Mouse (Mus musculus): ENCODE data around the gene Pafah1b1. TPM values are rescaled to one million over a fixed set of nuclear protein-coding genes. Genes with fewer than 3 reads are reported as not detected.

Gene Pafah1b1
- polyA plus RNA-seq, 1 experiment from 2014 or later: 29.4 TPM

DNA sequence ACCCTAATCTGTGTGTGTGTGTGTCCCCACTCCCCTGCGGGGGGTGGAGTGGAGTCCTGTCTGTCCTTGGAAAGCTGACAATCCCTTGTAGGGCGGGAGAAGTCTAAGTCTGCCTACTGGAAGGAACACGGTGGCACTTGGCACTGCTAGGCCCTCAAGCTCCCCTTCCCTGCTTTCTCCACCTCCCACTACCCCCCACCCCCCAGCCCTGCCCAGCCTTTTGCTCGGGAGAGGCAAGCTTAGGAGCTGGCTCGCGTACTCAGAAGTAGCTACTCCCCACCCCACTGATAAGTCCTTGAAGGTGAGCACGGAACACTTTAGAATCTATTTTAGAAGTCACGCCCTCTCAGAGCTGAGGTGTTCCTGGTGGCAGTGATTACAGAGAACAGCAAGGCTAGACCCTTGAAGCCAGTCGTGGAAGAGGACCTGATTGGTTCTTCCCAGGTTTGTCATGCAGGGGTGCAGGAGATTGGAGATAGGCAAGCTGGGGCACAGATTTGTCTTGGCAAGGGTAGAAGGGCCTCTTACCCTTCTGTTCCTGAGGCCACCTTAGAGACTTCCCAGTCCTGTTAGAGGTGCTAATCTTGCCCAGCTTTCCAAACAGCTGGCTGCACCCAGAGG is 85.6 kb downstream of the Pafah1b1 start:
- Histone ChIP-seq H3K27me3 (peaks cover 77% of the 10 kb centered on the region), H3K4me3 (replicated peaks) (peak overlapping the region; percentile 64), H3K9me3 (replicated peaks) (no peaks in the 10 kb centered on the region), H3K9ac (peak overlapping the region; percentile 43; the same call in 1 of the 2 replicates), H3K4me1 (replicated peaks) (peaks cover 22% of the 10 kb centered on the region), H3K4me2 (peak overlapping the region; percentile 73), H3K27ac (replicated peaks) (no peak overlapping the region), H3K36me3 (replicated peaks) (peaks cover 48% of the 10 kb centered on the region)
- WGBS (ENCODE audit: insufficient replicate concordance): 21% methylated on average over 9 of the region's 9 CpGs
- ATAC-seq (ENCODE audit: insufficient read depth): no peak

DNA sequence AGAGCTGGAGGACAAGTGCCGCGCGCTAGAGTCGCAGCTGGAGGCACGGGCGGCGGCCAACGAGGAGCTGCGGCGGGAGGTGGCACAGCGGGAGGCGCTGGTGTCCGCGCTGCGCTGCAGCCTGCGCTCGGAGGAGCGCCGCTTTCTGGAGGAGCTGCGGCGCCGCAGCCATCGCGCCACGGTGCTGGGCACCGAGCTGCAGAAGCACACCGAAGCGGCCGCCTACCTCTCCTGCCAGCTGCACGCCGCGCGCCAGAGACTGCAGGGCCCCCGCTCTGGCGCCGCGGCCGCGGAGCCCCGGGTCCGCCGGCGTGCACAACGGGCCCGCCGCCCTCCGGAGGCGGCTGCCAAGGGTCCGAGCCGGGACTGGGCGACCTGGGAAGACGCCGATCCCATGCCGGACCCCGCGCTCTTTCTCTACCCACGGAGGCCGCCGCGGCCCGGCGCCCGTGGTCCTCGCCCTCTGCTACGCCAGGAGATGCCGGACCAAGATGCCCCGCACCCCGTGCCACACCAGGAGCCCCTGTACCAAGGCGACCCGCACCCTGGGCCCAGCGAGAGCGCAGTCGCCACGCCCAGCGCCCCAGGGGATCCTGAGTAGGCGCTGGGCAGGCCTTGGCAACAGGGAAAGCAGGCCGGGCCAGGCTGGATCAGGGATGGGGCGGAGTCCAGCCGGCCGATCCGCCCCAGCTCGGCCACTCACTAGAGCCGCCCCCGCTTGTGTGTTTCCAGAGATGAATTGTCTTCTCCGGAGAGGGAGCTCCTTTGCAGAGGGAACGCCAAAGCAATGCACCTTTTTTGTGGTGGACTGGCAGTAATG is 86.3 kb downstream of the Pafah1b1 start:
- Histone ChIP-seq H3K9me3 (replicated peaks) (no peaks in the 10 kb centered on the region), H3K9ac (peak overlapping the region; percentile 43; the same call in 1 of the 2 replicates), H3K4me1 (replicated peaks) (peaks cover 22% of the 10 kb centered on the region), H3K4me3 (replicated peaks) (peak overlapping the region; percentile 64), H3K36me3 (replicated peaks) (peaks cover 55% of the 10 kb centered on the region), H3K27me3 (peaks cover 77% of the 10 kb centered on the region), H3K27ac (replicated peaks) (peak overlapping the region; percentile 51), H3K4me2 (peak overlapping the region; percentile 73)
- peak; percentile 73 for ATAC-seq (ENCODE audit: insufficient read depth)
- under 1% methylated on average over 86 of the region's 86 CpGs for WGBS (ENCODE audit: insufficient replicate concordance)

DNA sequence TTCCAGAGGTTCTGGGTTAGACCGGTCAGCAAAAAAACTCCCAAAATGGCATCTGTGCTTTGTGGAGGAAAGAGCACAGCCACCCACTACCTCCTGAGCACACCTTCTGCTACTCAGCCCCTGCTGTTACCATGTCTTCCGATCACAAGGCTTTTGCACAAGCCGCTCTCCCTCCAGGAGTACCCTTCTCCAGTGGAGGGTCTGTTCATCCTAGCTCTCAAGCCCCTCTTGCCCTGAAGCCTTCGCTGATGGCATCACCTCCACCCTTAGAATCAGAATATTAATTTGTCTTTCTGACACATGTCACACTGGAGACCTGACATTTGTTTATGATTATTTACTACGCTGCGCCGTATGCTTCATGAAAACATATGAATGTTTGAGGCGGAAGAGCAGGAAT is 87.0 kb downstream of the Pafah1b1 start:
- H3K4me3 ChIP-seq (replicated peaks): peak overlapping the region; percentile 64
- H3K9me3 ChIP-seq (replicated peaks): no peaks in the 10 kb centered on the region
- 33% methylated on average over 8 of the region's 8 CpGs for WGBS (ENCODE audit: insufficient replicate concordance)
- peak overlapping the region; percentile 73 for H3K4me2 ChIP-seq
- H3K36me3 ChIP-seq (replicated peaks): peaks cover 62% of the 10 kb centered on the region
- H3K27me3 ChIP-seq: peaks cover 77% of the 10 kb centered on the region
- no peak overlapping the region for H3K27ac ChIP-seq (replicated peaks)
- peak overlapping the region; percentile 43; the same call in 1 of the 2 replicates for H3K9ac ChIP-seq
- peaks cover 28% of the 10 kb centered on the region for H3K4me1 ChIP-seq (replicated peaks)
- no peak for ATAC-seq (ENCODE audit: insufficient read depth)

DNA sequence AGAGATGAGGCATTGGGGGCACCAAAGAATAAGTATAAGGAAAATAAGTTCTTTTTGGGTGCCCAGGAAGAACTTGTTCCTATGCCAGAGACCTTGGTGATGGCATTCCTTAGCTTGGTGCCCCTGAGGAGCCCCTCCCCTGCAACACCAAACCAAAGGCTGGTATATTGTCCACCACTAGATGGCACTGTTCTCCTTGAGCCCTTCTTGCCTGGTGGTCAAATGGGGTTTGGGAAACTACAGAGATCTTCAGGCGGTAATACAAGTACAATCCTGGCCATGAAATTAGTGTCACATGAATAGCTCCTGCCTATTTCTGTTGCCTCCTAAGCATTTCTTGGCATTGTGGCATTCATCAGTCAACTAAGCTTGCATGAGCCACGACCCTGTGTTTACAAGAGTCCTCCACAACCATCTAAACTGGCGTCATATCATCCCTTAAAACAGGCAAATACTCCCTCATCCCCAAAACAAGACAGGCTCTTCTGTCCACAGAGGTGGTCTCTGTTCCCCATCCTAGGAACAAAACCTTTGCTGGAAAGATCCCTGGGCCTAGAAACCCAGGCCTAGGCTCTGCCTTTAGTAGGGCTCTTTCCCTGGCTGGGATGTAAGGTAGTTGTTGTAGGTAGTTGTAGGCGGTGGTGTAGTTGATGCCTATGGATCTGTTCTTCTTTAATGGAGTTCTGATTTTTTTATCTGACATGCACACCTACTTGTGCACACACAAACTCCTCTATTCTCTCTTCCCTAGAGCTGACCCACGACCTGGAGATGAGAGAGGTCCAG is 89.8 kb downstream of the Pafah1b1 start:
- Histone ChIP-seq H3K27ac (replicated peaks) (no peak overlapping the region), H3K27me3 (peaks cover 50% of the 10 kb centered on the region), H3K4me1 (replicated peaks) (peaks cover 28% of the 10 kb centered on the region), H3K4me3 (replicated peaks) (no peak overlapping the region), H3K36me3 (replicated peaks) (peaks cover 88% of the 10 kb centered on the region), H3K9me3 (replicated peaks) (no peaks in the 10 kb centered on the region), H3K9ac (no peak overlapping the region), H3K4me2 (no peak overlapping the region)
- 54% methylated on average over 5 of the region's 5 CpGs for WGBS (ENCODE audit: insufficient replicate concordance)
- no peak for ATAC-seq (ENCODE audit: insufficient read depth)

DNA sequence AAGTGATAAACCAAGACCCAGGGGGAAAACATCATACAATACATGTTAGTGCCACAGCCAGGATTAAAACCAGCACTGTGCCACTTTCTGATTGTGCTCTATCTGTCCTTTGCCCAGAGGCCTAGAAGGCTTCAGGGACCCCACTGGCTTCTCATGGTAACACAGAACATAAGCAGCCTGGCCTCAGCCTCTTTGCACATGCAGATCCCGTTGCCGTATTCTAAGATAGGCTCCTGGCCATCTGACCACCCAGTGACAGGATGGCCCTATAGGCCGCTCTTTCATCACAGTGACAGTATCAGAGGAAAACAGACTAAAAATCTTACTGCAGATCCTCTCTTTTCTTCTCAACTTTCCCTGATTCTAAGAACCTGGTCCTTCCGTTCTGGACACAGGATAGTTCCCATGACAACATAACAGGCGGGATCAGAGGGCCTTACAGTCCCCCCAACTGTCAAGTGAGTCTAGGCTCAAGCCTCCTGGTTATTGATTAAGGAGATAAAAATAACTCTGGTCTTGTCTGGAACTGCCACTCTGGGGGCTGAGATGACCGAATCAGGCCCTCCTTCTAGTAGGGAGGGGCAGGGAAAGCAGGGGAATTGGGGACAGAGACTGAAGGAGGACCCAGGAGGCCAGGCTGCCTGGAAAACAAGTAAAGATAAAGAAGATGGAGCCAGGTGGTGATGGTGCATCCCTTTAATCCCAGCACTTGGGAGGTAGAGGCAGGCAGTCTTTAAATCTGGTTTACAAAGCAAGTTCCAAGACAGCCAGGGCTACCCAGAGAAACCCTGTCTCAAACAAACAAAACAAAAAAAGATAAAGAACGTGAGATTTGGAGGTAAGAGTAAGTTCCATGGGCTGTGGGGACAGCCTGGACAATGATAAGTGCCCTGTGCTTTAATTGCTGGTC is 92.3 kb downstream of the Pafah1b1 start:
- Histone ChIP-seq H3K27ac (replicated peaks) (no peak overlapping the region), H3K9ac (no peak overlapping the region), H3K36me3 (replicated peaks) (peaks cover 88% of the 10 kb centered on the region), H3K4me2 (no peak overlapping the region), H3K4me3 (replicated peaks) (no peak overlapping the region), H3K27me3 (peaks cover 24% of the 10 kb centered on the region), H3K4me1 (replicated peaks) (peaks cover 7% of the 10 kb centered on the region), H3K9me3 (replicated peaks) (no peaks in the 10 kb centered on the region)
- WGBS (ENCODE audit: insufficient replicate concordance): 58% methylated on average over 7 of the region's 7 CpGs
- no peak for ATAC-seq (ENCODE audit: insufficient read depth)

DNA sequence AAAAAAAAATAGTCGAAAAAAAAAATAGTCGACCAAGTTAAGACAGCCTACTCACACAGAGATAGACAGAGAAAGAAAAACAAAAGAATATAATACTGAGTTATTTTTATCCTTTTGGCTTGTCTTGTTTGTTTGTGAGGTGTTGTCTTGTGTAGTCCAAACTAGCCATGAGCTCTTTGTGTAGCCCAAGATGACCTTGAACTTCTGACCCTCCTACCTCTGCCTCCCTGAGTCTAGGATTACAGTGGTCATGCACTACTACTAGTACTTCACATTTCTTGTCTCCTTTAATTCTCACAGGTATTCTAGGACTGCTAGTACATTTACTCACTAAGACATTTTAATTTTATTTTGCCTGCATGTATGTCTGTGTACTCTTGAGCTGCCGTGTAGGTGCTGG is 97.0 kb downstream of the Pafah1b1 start:
- Histone ChIP-seq H3K4me3 (replicated peaks) (no peak overlapping the region), H3K36me3 (replicated peaks) (peaks cover 82% of the 10 kb centered on the region), H3K4me2 (no peak overlapping the region), H3K27me3 (no peaks in the 10 kb centered on the region), H3K9me3 (replicated peaks) (no peaks in the 10 kb centered on the region), H3K9ac (no peak overlapping the region), H3K27ac (replicated peaks) (no peak overlapping the region), H3K4me1 (replicated peaks) (peaks cover 30% of the 10 kb centered on the region)
- WGBS (ENCODE audit: insufficient replicate concordance): 54% methylated on average over 3 of the region's 3 CpGs
- no peak for ATAC-seq (ENCODE audit: insufficient read depth)

- Histone ChIP-seq H3K27ac (replicated peaks) (no peak overlapping the region), H3K36me3 (replicated peaks) (peaks cover 62% of the 10 kb centered on the region)
These were observed 99.1 kb downstream of the Pafah1b1 start for GRCm38 (mm10) chr11:74625333-74625732.

More at GRCm38 (mm10) chr11:74625333-74625732, 99.1 kb downstream of the Pafah1b1 start:
- Histone ChIP-seq H3K9me3 (replicated peaks) (no peaks in the 10 kb centered on the region), H3K4me1 (replicated peaks) (peaks cover 47% of the 10 kb centered on the region), H3K27me3 (peaks cover 5% of the 10 kb centered on the region), H3K4me3 (replicated peaks) (no peak overlapping the region), H3K4me2 (no peak overlapping the region), H3K9ac (no peak overlapping the region)
- ATAC-seq (ENCODE audit: insufficient read depth): no peak

Other genes with a start within 250 kb of the Pafah1b1 start
- 0.76 and 0.81 TPM in 2 replicates for gene Rap1gap2, start 113.8 kb downstream of the Pafah1b1 start, polyA plus RNA-seq (2015; fragmentation: Nextera tagmentation; extraction: Ambion mirVana)
- 13.7 and 17.7 TPM in 2 replicates for gene Ccdc92b, start 105.1 kb downstream of the Pafah1b1 start, polyA plus RNA-seq (2015; fragmentation: Nextera tagmentation; extraction: Ambion mirVana)
- gene Cluh, start 75.2 kb downstream of the Pafah1b1 start, polyA plus RNA-seq (2015; fragmentation: Nextera tagmentation; extraction: Ambion mirVana): 27.9 and 34.5 TPM in 2 replicates
- 18.4 and 19.5 TPM in 2 replicates for gene Mettl16, start 46.2 kb upstream of the Pafah1b1 start, polyA plus RNA-seq (2015; fragmentation: Nextera tagmentation; extraction: Ambion mirVana)
- gene Mnt, start 106.2 kb upstream of the Pafah1b1 start, polyA plus RNA-seq (2015; fragmentation: Nextera tagmentation; extraction: Ambion mirVana): 1.4 and 1.5 TPM in 2 replicates
- 1.2 TPM in 2 replicates for gene Sgsm2, start 172.4 kb upstream of the Pafah1b1 start, polyA plus RNA-seq (2015; fragmentation: Nextera tagmentation; extraction: Ambion mirVana)
- 19.7 and 20.0 TPM in 2 replicates for gene Tsr1, start 173.4 kb upstream of the Pafah1b1 start, polyA plus RNA-seq (2015; fragmentation: Nextera tagmentation; extraction: Ambion mirVana)
- 4.5 and 4.7 TPM in 2 replicates for gene Smg6, start 201.2 kb upstream of the Pafah1b1 start, polyA plus RNA-seq (2015; fragmentation: Nextera tagmentation; extraction: Ambion mirVana)
- 3.6 and 4.4 TPM in 2 replicates for gene Srr, start 201.3 kb upstream of the Pafah1b1 start, polyA plus RNA-seq (2015; fragmentation: Nextera tagmentation; extraction: Ambion mirVana)

All from liver, embryonic 15.5 days (tissue).